Mouse (Mus musculus) heart, embryonic 14.5 days (tissue): ENCODE results near the gene Med10. TPM values are rescaled to one million over a fixed set of nuclear protein-coding genes. Genes with fewer than 3 reads are reported as not detected.

Source experiments
- ATAC-seq: fragments of 200-750 bp; cut with Nextera tagmentation; 2 replicates; pipeline ENCODE4 v1.8.0; 2017; ENCODE audit warnings: low read depth, moderate TSS enrichment; ENCODE audit not compliant: insufficient number of reproducible peaks, insufficient read depth, low FRiP score
- H3K27ac ChIP-seq, 2 experiments: fragments of 200-500 bp in 1 of 2; fragments of 300-500 bp in 1 of 2; sonication (generic) in 1 of 2; replicated peaks in 1 of 2; 2 replicates each; pipeline ENCODE4 v1.5.1; 2012 to 2014; ENCODE audit warnings: low read depth in 2 of 2, low read length in 2 of 2, control low read depth in 1 of 2, mild to moderate bottlenecking in 1 of 2, mixed read lengths in 1 of 2; ENCODE audit not compliant: control insufficient read depth in 1 of 2, insufficient read depth in 1 of 2
- H3K27me3 ChIP-seq: fragments of 300-500 bp; sonication (generic); 2 replicates; pipeline ENCODE4 v1.6.1; 2014; ENCODE audit warnings: mild to moderate bottlenecking, low read length, control low read depth; ENCODE audit not compliant: control insufficient read depth, insufficient read depth
- H3K36me3 ChIP-seq: fragments of 300-500 bp; sonication (generic); 2 replicates; pipeline ENCODE4 v1.6.1; 2014; ENCODE audit warnings: mild to moderate bottlenecking, control low read depth, low read length, mixed read lengths; ENCODE audit not compliant: control insufficient read depth, insufficient read depth
- H3K4me1 ChIP-seq, 2 experiments: fragments of 200-500 bp in 1 of 2; fragments of 300-500 bp in 1 of 2; sonication (generic) in 1 of 2; 2 replicates each; pipeline ENCODE4 v1.6.1; 2012 to 2014; ENCODE audit warnings: low read length in 2 of 2, control low read depth in 1 of 2, mixed read lengths in 1 of 2; ENCODE audit not compliant: control insufficient read depth in 2 of 2, insufficient read depth in 2 of 2
- H3K4me2 ChIP-seq: fragments of 300-500 bp; sonication (generic); 2 replicates; pipeline ENCODE4 v1.6.1; 2014; ENCODE audit warnings: mild to moderate bottlenecking, low read length
- H3K4me3 ChIP-seq, 2 experiments: fragments of 200-500 bp in 1 of 2; fragments of 300-500 bp in 1 of 2; sonication (generic) in 1 of 2; 2 replicates each; pipeline ENCODE4 v1.5.1; 2012 to 2014; ENCODE audit warnings: low read length in 2 of 2, mild to moderate bottlenecking in 2 of 2, control low read depth in 1 of 2, low read depth in 1 of 2, moderate library complexity in 1 of 2; ENCODE audit not compliant: control insufficient read depth in 1 of 2, insufficient read depth in 1 of 2
- H3K9ac ChIP-seq: fragments of 300-500 bp; sonication (generic); 2 replicates; pipeline ENCODE4 v1.6.1; 2014; ENCODE audit warnings: mild to moderate bottlenecking, low read length
- H3K9me3 ChIP-seq: fragments of 300-500 bp; sonication (generic); 2 replicates; pipeline ENCODE4 v1.6.1; 2016; ENCODE audit warnings: low read length, control low read depth; ENCODE audit not compliant: control insufficient read depth
- WGBS: fragments of 180-500 bp; shearing (Covaris S2); extraction: QIAGEN DNeasy Blood & Tissue Kit; methylation state at CpG from one replicate; pipeline ENCODE4 v1.1.7; 2014; 5-methylcytosine and 5-hydroxymethylcytosine counted together
- polyA plus RNA-seq: library from polyadenylated mRNA; unstranded; fragments of >200 nt; fragmentation: Nextera tagmentation; extraction: Ambion mirVana; gene quantifications from 2 replicates; pipeline ENCODE4 v1.2.1, GENCODE M21; 2014

The Med10 gene
- 104 and 105 TPM in 2 replicates for polyA plus RNA-seq

GRCm38 (mm10) chr13:69802095-69802494 lies at the start of gene Med10:
Med10 (plus strand) TSS chr13:69802395.
- H3K27ac ChIP-seq = no peak within 1 kb of the TSS
- no peaks in the 10 kb centered on the region for H3K36me3 ChIP-seq
- H3K9ac ChIP-seq = no peak within 1 kb of the TSS
- ATAC-seq = no peak
- H3K4me1 ChIP-seq = no peaks in the 10 kb centered on the region
- no peaks in the 10 kb centered on the region for H3K27me3 ChIP-seq
- 77% methylated on average over 5 of the region's 5 CpGs for WGBS
- H3K4me3 ChIP-seq = no peak within 1 kb of the TSS
- H3K9me3 ChIP-seq = no peaks in the 10 kb centered on the region
- no peak within 1 kb of the TSS for H3K4me2 ChIP-seq

GRCm38 (mm10) chr13:69752875-69753274 lies 49.3 kb upstream of the Med10 start:
- no peak for ATAC-seq
- Histone ChIP-seq H3K27me3 (no peaks in the 10 kb centered on the region), H3K36me3 (no peaks in the 10 kb centered on the region), H3K9ac (no peak overlapping the region), H3K27ac (no peak overlapping the region), H3K9me3 (no peaks in the 10 kb centered on the region), H3K4me1 (no peaks in the 10 kb centered on the region; a peak in 1 of 4 replicates), H3K4me3 (no peak overlapping the region), H3K4me2 (no peak overlapping the region)
- WGBS = 74% methylated on average over 2 of the region's 2 CpGs

DNA sequence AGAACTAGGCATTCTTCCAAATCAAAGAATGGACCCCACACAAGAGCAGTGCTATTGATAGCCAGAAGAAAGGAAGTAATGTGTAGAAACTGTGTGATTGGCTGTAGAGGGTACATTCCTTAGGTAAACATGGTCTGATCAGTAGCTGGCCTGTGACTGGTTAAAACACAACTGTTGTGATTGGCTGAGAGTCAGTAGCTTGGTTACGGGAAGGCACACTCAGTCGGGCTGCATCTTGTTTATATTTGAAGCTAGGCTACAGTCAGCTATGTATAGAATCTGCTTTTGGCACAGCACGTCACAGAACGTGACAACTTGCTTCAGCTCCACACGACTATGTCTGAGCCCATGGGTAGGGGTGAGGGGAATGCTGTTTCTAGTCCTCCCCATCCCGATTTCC lies 43.2 kb upstream of the Med10 start:
- Histone ChIP-seq H3K36me3 (no peaks in the 10 kb centered on the region), H3K4me2 (no peak overlapping the region), H3K9me3 (no peaks in the 10 kb centered on the region), H3K4me3 (no peak overlapping the region), H3K4me1 (no peaks in the 10 kb centered on the region), H3K27ac (no peak overlapping the region), H3K9ac (no peak overlapping the region), H3K27me3 (no peaks in the 10 kb centered on the region)
- ATAC-seq = no peak
- WGBS = 61% methylated on average over 6 of the region's 6 CpGs

DNA sequence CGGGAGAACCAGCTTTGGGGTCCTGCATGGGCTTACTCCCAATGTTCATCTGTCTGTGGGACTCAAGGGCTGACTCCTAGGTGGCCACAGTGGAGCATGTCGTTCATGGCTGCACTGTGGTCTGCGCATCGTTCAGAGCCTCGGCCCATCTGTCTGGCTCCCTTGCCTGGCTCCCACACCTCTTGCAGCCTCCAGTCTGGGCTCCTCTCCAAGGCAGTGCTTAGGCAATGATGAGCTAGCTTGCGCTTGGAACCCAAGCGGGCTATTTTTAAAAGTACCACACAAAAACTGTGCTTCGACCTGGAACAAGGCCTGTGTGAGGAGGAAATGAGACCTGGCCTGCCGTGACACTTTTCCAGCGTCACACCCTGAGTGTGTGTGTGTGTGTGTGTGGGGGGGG lies 40.8 kb upstream of the Med10 start:
- H3K27me3 ChIP-seq = no peaks in the 10 kb centered on the region
- no peak overlapping the region for H3K4me3 ChIP-seq
- no peaks in the 10 kb centered on the region for H3K36me3 ChIP-seq
- ATAC-seq = peak; percentile 35; the same call in 1 of the 2 replicates
- no peaks in the 10 kb centered on the region for H3K9me3 ChIP-seq
- no peak overlapping the region for H3K27ac ChIP-seq
- H3K4me1 ChIP-seq = no peaks in the 10 kb centered on the region
- WGBS = 55% methylated on average over 10 of the region's 10 CpGs
- H3K4me2 ChIP-seq = no peak overlapping the region
- no peak overlapping the region for H3K9ac ChIP-seq

GRCm38 (mm10) chr13:69764646-69765045 lies 37.5 kb upstream of the Med10 start:
- Histone ChIP-seq H3K9ac (no peak overlapping the region), H3K36me3 (no peaks in the 10 kb centered on the region), H3K4me1 (no peaks in the 10 kb centered on the region), H3K4me2 (no peak overlapping the region), H3K9me3 (no peaks in the 10 kb centered on the region), H3K4me3 (no peak overlapping the region), H3K27ac (no peak overlapping the region), H3K27me3 (no peaks in the 10 kb centered on the region)
- 84% methylated on average over 9 of the region's 9 CpGs for WGBS
- ATAC-seq = no peak

DNA sequence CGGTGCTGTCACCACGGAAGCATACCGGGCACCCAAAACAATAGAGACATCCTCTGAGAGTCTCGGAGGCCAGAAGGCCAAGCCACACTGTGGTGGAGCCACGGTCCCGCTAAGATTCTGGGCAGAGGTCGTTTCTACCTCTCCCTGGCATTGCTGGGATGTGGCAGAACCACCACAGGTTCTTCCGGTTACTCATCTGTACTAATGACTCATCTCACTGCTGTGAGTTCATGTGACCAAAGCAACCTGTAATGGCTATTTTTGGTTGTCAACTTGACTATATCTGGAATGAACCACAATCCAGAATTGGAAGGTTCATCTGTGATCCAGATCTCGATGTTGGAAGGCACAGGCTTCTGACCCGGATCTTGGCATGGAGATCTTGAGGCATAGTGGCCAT lies 34.0 kb upstream of the Med10 start:
- Histone ChIP-seq H3K9me3 (no peaks in the 10 kb centered on the region), H3K27ac (no peak overlapping the region), H3K4me3 (no peak overlapping the region), H3K9ac (no peak overlapping the region), H3K27me3 (no peaks in the 10 kb centered on the region), H3K4me1 (no peaks in the 10 kb centered on the region), H3K36me3 (no peaks in the 10 kb centered on the region), H3K4me2 (no peak overlapping the region)
- WGBS = 82% methylated on average over 10 of the region's 10 CpGs
- no peak for ATAC-seq

DNA sequence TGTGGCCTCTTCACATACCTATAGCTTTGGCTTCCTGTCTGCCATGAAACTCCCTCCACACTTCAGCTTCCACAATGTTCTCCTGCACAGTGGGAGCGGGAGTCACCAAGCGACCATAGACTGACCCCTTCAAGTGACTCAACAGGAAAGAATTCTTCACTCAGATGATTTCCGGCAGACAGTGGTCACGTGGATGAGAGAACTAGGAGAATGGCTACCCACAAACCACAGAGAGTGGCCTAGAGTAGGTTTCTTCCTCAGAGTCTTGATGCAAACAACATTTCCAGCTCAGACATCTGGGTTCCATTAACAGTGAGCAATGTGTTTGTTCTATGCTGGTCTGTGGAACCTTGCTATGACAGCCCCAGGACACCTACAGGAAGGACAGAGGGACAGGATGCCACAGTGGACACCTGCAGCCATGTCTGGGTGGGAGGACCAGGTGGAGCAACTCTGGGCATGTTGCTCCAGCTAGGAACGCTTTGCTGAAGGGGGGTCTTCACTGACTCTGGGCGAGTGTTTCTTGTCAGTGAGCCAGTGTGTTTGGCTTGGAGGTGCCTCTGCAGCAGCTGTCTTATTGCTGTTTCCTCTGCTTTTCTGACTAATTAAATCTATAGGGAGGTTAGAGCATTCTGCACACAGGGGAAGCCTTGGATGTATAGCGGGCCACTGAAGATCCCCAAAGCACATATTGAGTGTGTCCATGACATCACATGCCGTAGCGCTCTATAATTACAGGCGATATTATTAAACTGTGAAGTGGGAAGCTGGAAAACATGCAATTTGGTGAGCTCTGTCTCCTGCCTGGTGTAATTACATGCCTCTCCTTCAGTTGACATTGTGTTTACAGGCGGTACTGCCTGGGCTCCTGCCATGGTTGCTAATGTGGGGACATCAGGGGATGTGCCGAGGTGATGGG lies 31.4 kb upstream of the Med10 start:
- no peaks in the 10 kb centered on the region for H3K4me1 ChIP-seq
- 75% methylated on average over 12 of the region's 12 CpGs for WGBS

More for the DNA sequence above, 31.4 kb upstream of the Med10 start:
- no peak overlapping the region for H3K4me2 ChIP-seq
- no peaks in the 10 kb centered on the region for H3K36me3 ChIP-seq
- H3K4me3 ChIP-seq = no peak overlapping the region
- no peaks in the 10 kb centered on the region for H3K27me3 ChIP-seq
- H3K9me3 ChIP-seq = no peaks in the 10 kb centered on the region
- no peak for ATAC-seq
- H3K9ac ChIP-seq = no peak overlapping the region
- no peak overlapping the region for H3K27ac ChIP-seq
